Mouse (Mus musculus): ENCODE results near the gene Hdac9. TPM values are rescaled to one million over a fixed set of nuclear protein-coding genes. Genes with fewer than 3 reads are reported as not detected.
A peak's percentile ranks its signal among the peaks of the same experiment; 100 is the strongest.

The Hdac9 gene
- polyA plus RNA-seq, 1 experiment from 2014 or later: 6.7 TPM

DNA sequence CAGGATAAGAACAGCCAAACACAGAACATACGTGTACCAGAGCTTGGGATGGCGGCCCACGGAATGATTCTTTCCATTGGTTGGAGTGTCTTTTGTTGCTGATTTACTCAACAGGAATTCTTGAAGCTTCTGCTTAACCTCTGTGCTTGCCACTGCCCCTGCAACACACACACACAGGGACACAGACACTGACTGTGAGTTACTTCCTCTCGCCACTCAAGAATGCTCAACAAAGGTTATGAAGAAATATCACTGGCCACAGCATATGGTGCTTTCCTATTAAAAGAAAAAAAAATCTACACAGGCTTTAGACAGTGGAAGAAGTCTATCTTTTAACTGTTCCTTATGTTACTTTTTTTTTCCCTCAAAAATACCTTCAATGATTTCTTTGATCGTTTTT is 485.1 kb downstream of the Hdac9 start:
- DNase-seq (ENCODE audit: low spot score): no peak
- H3K4me3 ChIP-seq (ENCODE audit: low read depth, low read length): no peak overlapping the region
- H3K4me2 ChIP-seq (ENCODE audit: low read depth, low read length): no peak overlapping the region
- no peaks in the 10 kb centered on the region for H3K27me3 ChIP-seq (ENCODE audit: control insufficient read depth, insufficient read depth, low read length)
- WGBS: 68% methylated on average over 5 of the region's 5 CpGs
- no peaks in the 10 kb centered on the region for H3K4me1 ChIP-seq (ENCODE audit: control insufficient read depth, insufficient read depth, low read length)
- no peak overlapping the region for H3K9ac ChIP-seq (replicated peaks; ENCODE audit: low read length)
- H3K27ac ChIP-seq (replicated peaks; ENCODE audit: low read depth, low read length): no peak overlapping the region
- ATAC-seq (replicated peaks; ENCODE audit: insufficient number of reproducible peaks, low FRiP score, low TSS enrichment, low read depth): no peak
- H3K36me3 ChIP-seq (replicated peaks; ENCODE audit: control insufficient read depth, insufficient read depth, low read depth, low read length): no peaks in the 10 kb centered on the region
- no peaks in the 10 kb centered on the region for H3K9me3 ChIP-seq (replicated peaks; ENCODE audit: control insufficient read depth, low read length)

DNA sequence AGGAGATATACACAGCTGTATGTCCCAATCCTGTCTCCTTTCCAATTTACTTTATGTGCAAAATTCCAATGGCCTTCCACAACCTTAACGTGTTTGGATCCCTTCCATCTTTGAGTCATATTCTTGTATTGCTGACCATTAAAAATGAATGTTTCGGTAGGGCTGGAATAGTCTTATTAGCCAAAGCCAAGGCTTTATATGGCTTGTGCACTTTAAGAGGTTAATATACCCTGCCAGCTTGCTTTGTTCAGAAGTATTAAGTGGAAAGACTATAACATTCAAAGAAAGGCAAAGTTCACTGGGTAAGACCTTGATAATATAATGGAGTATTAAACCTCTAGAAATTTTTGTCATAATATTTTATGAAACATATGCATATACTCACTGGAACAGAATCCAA is 491.4 kb downstream of the Hdac9 start:
- no peak for DNase-seq (ENCODE audit: low spot score)
- Histone ChIP-seq H3K4me1 (ENCODE audit: control insufficient read depth, insufficient read depth, low read length) (no peaks in the 10 kb centered on the region), H3K27me3 (ENCODE audit: control insufficient read depth, insufficient read depth, low read length) (no peaks in the 10 kb centered on the region), H3K9me3 (replicated peaks; ENCODE audit: control insufficient read depth, low read length) (no peaks in the 10 kb centered on the region), H3K4me3 (ENCODE audit: low read depth, low read length) (no peak overlapping the region), H3K4me2 (ENCODE audit: low read depth, low read length) (no peak overlapping the region), H3K36me3 (replicated peaks; ENCODE audit: control insufficient read depth, insufficient read depth, low read depth, low read length) (no peaks in the 10 kb centered on the region), H3K9ac (replicated peaks; ENCODE audit: low read length) (no peak overlapping the region), H3K27ac (replicated peaks; ENCODE audit: low read depth, low read length) (no peak overlapping the region)
- no peak for ATAC-seq (replicated peaks; ENCODE audit: insufficient number of reproducible peaks, low FRiP score, low TSS enrichment, low read depth)
- 84% methylated on average over 2 of the region's 2 CpGs for WGBS

DNA sequence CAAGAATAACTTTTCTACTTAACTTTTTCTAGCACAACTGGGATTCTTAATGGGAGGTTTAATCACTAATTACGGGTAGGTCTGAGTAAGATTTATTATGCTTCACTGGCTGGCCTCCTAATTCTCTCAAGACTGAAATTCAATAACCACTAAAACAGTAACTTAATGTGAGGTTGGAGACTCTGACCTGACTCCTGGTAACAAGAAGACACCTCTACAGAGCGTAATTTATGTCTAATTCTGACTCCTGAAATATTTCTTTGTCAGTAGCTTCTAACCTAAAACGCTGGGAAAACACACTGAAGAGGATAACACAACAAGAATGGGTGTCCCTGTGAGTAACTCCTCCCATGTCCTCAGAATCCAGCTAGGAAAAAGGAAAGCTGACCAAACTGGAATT is 508.8 kb downstream of the Hdac9 start:
- Histone ChIP-seq H3K27me3 (ENCODE audit: control insufficient read depth, insufficient read depth, low read length) (no peaks in the 10 kb centered on the region), H3K36me3 (replicated peaks; ENCODE audit: control insufficient read depth, insufficient read depth, low read depth, low read length) (no peaks in the 10 kb centered on the region), H3K4me1 (ENCODE audit: control insufficient read depth, insufficient read depth, low read length) (no peaks in the 10 kb centered on the region), H3K4me2 (ENCODE audit: low read depth, low read length) (no peak overlapping the region), H3K9ac (replicated peaks; ENCODE audit: low read length) (no peak overlapping the region), H3K4me3 (ENCODE audit: low read depth, low read length) (no peak overlapping the region), H3K27ac (replicated peaks; ENCODE audit: low read depth, low read length) (no peak overlapping the region), H3K9me3 (replicated peaks; ENCODE audit: control insufficient read depth, low read length) (no peaks in the 10 kb centered on the region)
- WGBS: 51% methylated on average over 3 of the region's 3 CpGs
- no peak for DNase-seq (ENCODE audit: low spot score)
- ATAC-seq (replicated peaks; ENCODE audit: insufficient number of reproducible peaks, low FRiP score, low TSS enrichment, low read depth): no peak

DNA sequence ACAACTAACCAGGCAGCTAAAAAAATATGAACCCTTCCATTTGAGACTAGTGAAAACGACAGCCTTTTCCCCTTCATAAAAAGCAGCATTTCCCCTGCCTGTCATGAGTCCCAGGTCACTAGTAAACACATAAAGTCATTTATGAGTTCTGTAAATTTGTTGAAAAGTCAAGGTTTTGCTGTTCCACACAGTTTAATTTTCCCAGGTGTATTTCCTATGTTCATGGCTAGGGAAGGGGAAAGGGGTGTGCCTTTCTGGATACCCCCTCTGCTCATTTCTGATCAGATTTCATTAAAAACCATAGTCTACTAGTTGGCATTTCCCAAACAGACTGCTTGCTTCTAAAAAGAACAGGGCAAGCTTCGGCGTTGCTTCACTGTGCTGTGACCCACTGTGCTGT is 509.8 kb downstream of the Hdac9 start:
- Histone ChIP-seq H3K27me3 (ENCODE audit: control insufficient read depth, insufficient read depth, low read length) (no peaks in the 10 kb centered on the region), H3K4me1 (ENCODE audit: control insufficient read depth, insufficient read depth, low read length) (no peaks in the 10 kb centered on the region), H3K4me3 (ENCODE audit: low read depth, low read length) (no peak overlapping the region), H3K4me2 (ENCODE audit: low read depth, low read length) (no peak overlapping the region), H3K9me3 (replicated peaks; ENCODE audit: control insufficient read depth, low read length) (no peaks in the 10 kb centered on the region), H3K36me3 (replicated peaks; ENCODE audit: control insufficient read depth, insufficient read depth, low read depth, low read length) (no peaks in the 10 kb centered on the region), H3K27ac (replicated peaks; ENCODE audit: low read depth, low read length) (no peak overlapping the region), H3K9ac (replicated peaks; ENCODE audit: low read length) (no peak overlapping the region)
- DNase-seq (ENCODE audit: low spot score) (no peak), ATAC-seq (replicated peaks; ENCODE audit: insufficient number of reproducible peaks, low FRiP score, low TSS enrichment, low read depth) (no peak)
- WGBS: 77% methylated on average over 3 of the region's 3 CpGs

DNA sequence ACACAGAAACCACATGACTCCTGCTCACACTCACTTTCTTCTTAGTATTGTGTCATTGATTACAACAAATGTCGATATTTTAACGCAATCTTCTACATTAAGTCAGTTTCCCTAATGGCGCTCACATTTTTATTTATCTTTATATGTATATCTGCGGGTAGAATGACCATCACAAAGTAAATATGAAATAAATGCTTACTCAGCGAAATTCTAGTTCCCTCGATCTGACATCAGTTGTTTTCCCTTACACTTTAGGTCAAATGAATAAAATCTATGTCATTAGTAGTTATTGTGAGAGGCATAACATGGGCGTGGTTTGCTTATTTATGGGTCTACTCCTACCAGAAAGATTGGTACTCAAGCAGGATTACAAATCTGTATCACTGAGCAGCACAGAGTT is 514.8 kb downstream of the Hdac9 start:
- Histone ChIP-seq H3K4me2 (ENCODE audit: low read depth, low read length) (no peak overlapping the region), H3K4me1 (ENCODE audit: control insufficient read depth, insufficient read depth, low read length) (no peaks in the 10 kb centered on the region)
- 91% methylated on average over 7 of the region's 7 CpGs for WGBS

DNA sequence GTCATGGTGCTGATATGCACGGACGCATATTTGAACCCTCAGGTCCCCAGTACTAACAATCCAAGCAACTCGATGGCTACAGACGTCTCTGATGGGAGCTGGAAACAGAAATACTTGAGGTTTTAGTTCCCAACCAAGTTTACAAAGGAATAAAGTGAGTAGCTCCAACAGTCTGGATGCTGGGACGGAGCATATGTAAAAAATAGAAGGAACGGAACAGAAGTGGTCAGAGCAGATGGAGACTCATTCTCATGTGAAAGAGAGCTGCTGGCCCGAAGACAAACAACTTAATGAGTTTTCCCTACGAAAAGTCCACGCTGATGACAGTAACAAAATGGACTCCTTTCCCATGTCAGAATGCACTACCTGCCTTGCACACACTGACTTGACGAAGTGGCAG is 518.3 kb downstream of the Hdac9 start:
- Histone ChIP-seq H3K9ac (replicated peaks; ENCODE audit: low read length) (no peak overlapping the region), H3K36me3 (replicated peaks; ENCODE audit: control insufficient read depth, insufficient read depth, low read depth, low read length) (no peaks in the 10 kb centered on the region), H3K4me3 (ENCODE audit: low read depth, low read length) (no peak overlapping the region), H3K27ac (replicated peaks; ENCODE audit: low read depth, low read length) (no peak overlapping the region), H3K4me1 (ENCODE audit: control insufficient read depth, insufficient read depth, low read length) (no peaks in the 10 kb centered on the region), H3K27me3 (ENCODE audit: control insufficient read depth, insufficient read depth, low read length) (no peaks in the 10 kb centered on the region), H3K4me2 (ENCODE audit: low read depth, low read length) (no peak overlapping the region), H3K9me3 (replicated peaks; ENCODE audit: control insufficient read depth, low read length) (no peaks in the 10 kb centered on the region)
- DNase-seq (ENCODE audit: low spot score) (no peak), ATAC-seq (replicated peaks; ENCODE audit: insufficient number of reproducible peaks, low FRiP score, low TSS enrichment, low read depth) (no peak)
- 89% methylated on average over 10 of the region's 10 CpGs for WGBS

More for the DNA sequence above, 514.8 kb downstream of the Hdac9 start:
- no peaks in the 10 kb centered on the region for H3K27me3 ChIP-seq (ENCODE audit: control insufficient read depth, insufficient read depth, low read length)
- ATAC-seq (replicated peaks; ENCODE audit: insufficient number of reproducible peaks, low FRiP score, low TSS enrichment, low read depth) (no peak), DNase-seq (ENCODE audit: low spot score) (no peak)
- H3K4me3 ChIP-seq (ENCODE audit: low read depth, low read length): no peak overlapping the region
- H3K9me3 ChIP-seq (replicated peaks; ENCODE audit: control insufficient read depth, low read length): no peaks in the 10 kb centered on the region
- no peak overlapping the region for H3K27ac ChIP-seq (replicated peaks; ENCODE audit: low read depth, low read length)
- no peak overlapping the region for H3K9ac ChIP-seq (replicated peaks; ENCODE audit: low read length)
- no peaks in the 10 kb centered on the region for H3K36me3 ChIP-seq (replicated peaks; ENCODE audit: control insufficient read depth, insufficient read depth, low read depth, low read length)

DNA sequence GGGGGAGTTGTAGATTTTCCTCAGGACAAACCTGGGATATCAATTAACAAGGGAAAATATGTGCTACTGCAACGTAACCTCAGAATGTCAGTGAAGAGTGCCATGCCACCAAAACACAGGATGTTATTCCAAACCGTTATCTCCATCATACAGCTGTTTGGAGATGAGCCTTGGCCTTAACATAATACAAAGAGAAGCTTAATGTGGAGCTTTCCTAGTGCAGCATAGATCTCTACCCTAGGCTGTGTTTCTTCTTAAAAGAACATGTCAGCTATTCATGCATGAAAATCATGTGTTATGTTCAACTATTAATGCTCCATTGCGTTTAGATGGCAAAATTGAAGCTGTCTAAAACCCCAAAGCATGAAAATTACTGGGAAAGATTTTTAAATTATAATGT is 522.6 kb downstream of the Hdac9 start:
- no peaks in the 10 kb centered on the region for H3K36me3 ChIP-seq (replicated peaks; ENCODE audit: control insufficient read depth, insufficient read depth, low read depth, low read length)
- H3K4me1 ChIP-seq (ENCODE audit: control insufficient read depth, insufficient read depth, low read length): no peaks in the 10 kb centered on the region
- H3K27me3 ChIP-seq (ENCODE audit: control insufficient read depth, insufficient read depth, low read length): no peaks in the 10 kb centered on the region
- no peak for ATAC-seq (replicated peaks; ENCODE audit: insufficient number of reproducible peaks, low FRiP score, low TSS enrichment, low read depth)
- 63% methylated on average over 3 of the region's 3 CpGs for WGBS
- no peaks in the 10 kb centered on the region for H3K9me3 ChIP-seq (replicated peaks; ENCODE audit: control insufficient read depth, low read length)
- no peak overlapping the region for H3K4me2 ChIP-seq (ENCODE audit: low read depth, low read length)
- H3K9ac ChIP-seq (replicated peaks; ENCODE audit: low read length): no peak overlapping the region
- no peak overlapping the region for H3K4me3 ChIP-seq (ENCODE audit: low read depth, low read length)
- DNase-seq (ENCODE audit: low spot score): no peak
- no peak overlapping the region for H3K27ac ChIP-seq (replicated peaks; ENCODE audit: low read depth, low read length)

DNA sequence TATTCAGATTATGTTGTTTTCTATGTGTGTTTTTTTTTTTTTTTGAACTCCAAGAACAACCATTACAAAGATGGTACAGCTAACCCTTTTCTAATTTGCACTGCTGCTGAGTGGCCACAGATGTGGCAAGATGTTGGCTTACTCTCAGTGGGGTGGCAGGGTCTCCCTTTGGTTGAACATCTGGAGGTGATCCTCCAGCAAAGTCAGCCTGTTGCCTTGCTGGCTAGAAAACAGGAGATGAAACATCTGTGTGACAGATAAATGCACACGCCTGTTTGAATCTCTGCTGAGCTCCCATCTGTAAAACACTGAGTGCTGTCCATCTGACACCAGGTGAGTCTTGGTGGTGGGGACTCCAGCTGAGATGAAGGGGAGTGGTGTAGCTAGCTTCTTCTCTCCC is 537.2 kb downstream of the Hdac9 start:
- Histone ChIP-seq H3K27me3 (ENCODE audit: control insufficient read depth, insufficient read depth, low read length) (no peaks in the 10 kb centered on the region), H3K4me3 (ENCODE audit: low read depth, low read length) (no peak overlapping the region), H3K9me3 (replicated peaks; ENCODE audit: control insufficient read depth, low read length) (no peaks in the 10 kb centered on the region), H3K36me3 (replicated peaks; ENCODE audit: control insufficient read depth, insufficient read depth, low read depth, low read length) (no peaks in the 10 kb centered on the region), H3K4me2 (ENCODE audit: low read depth, low read length) (no peak overlapping the region), H3K9ac (replicated peaks; ENCODE audit: low read length) (no peak overlapping the region), H3K4me1 (ENCODE audit: control insufficient read depth, insufficient read depth, low read length) (no peaks in the 10 kb centered on the region), H3K27ac (replicated peaks; ENCODE audit: low read depth, low read length) (no peak overlapping the region)
- 45% methylated on average over 1 of the region's 1 CpGs for WGBS
- ATAC-seq (replicated peaks; ENCODE audit: insufficient number of reproducible peaks, low FRiP score, low TSS enrichment, low read depth): no peak
- DNase-seq (ENCODE audit: low spot score): peak; percentile 64
